In genomic region chr11:108061571-108062479, GRCm38 (mm10) we compare ENCODE assay signal across 13 mouse cellular contexts.
DNase-seq lines count a peak whose midpoint lies in the region; ATAC-seq and TF ChIP-seq lines count a peak whose summit lies in the region.
"Had no signal": no experiment of that assay in that cellular context is flagged by ENCODE, and none has a peak within 500 bp of the region (broad histone marks: within the 10 kb centered on the region; RNA-seq: fewer than 3 reads in every experiment).

No protein-coding gene starts in this region.

- no peak overlapping the region for H3K27ac ChIP-seq in heart, embryonic 11.5 days (ENCODE audit: low read depth, low read length)
- H3K27ac ChIP-seq in small intestine, adult 2 months (ENCODE audit: insufficient read depth, low read depth, low read length) = peak overlapping the region; percentile 4; the same call in 1 of the 2 replicates

- TF ChIP-seq CTCF in small intestine, adult 2 months (IDR thresholded peaks at IDR 0.05; ENCODE audit: extremely low read depth, insufficient read length, insufficient replicate concordance, low read depth, low read length) = no peak

- TF ChIP-seq POLR2A in small intestine, adult 2 months (IDR thresholded peaks at IDR 0.05; ENCODE audit: low read depth, low read length) = no peak

- no peaks in the 10 kb centered on the region for H3K4me1 ChIP-seq in heart, embryonic 11.5 days (ENCODE audit: control insufficient read depth, insufficient read depth, low read length)
- H3K4me1 ChIP-seq in small intestine, adult 2 months (ENCODE audit: control insufficient read depth, insufficient read depth, insufficient read length, low read length) = no peaks in the 10 kb centered on the region

- H3K9me3 ChIP-seq in heart, embryonic 11.5 days (replicated peaks; ENCODE audit: control insufficient read depth, low read length) = no peaks in the 10 kb centered on the region

- H3K4me3 ChIP-seq in heart, embryonic 11.5 days (ENCODE audit: low read depth, low read length) = no peak overlapping the region
- no peak overlapping the region for H3K4me3 ChIP-seq in small intestine, adult 2 months (ENCODE audit: low read depth, low read length)

- no peak overlapping the region for H3K4me2 ChIP-seq in heart, embryonic 11.5 days

- peak; percentile 97 for DNase-seq in heart, adult 11 months
- DNase-seq in right cerebral cortex, adult 18-20 months = peak; percentile 78
- no peak for DNase-seq in right cerebral cortex, postnatal 4 days
- peak; percentile 19 to 44 for DNase-seq in heart, postnatal 36 days
- DNase-seq in thymus, postnatal 36 days = no peak
- DNase-seq in cerebellum, postnatal 36 days = no peak
- DNase-seq: liver; midbrain, embryonic 14.5 days; thymus, adult 18-20 months had no signal

- 88% methylated on average over 17 of the region's 17 CpGs for WGBS in heart, embryonic 11.5 days (ENCODE audit: insufficient replicate concordance)
- WGBS in small intestine, adult 2 months = 91% methylated on average over 17 of the region's 17 CpGs

- intact Hi-C loops in heart, postnatal 36 days (cut with DNase I) = no loop called here

- no peaks in the 10 kb centered on the region for H3K36me3 ChIP-seq in heart, embryonic 11.5 days (ENCODE audit: control insufficient read depth, insufficient read depth, low read length)
- peaks cover 8% of the 10 kb centered on the region for H3K36me3 ChIP-seq in small intestine, adult 2 months (ENCODE audit: control insufficient read depth, insufficient read depth, low read length)

- H3K9ac ChIP-seq in heart, embryonic 11.5 days (ENCODE audit: low read depth, low read length) = no peak overlapping the region

- no peak for ATAC-seq in heart, embryonic 11.5 days (replicated peaks; ENCODE audit: insufficient number of reproducible peaks, low FRiP score, low TSS enrichment)
- ATAC-seq: hindbrain, embryonic 16.5 days had no signal

- H3K27me3 ChIP-seq in heart, embryonic 11.5 days (ENCODE audit: control insufficient read depth, insufficient read depth, low read length) = no peaks in the 10 kb centered on the region
- no peaks in the 10 kb centered on the region for H3K27me3 ChIP-seq in small intestine, adult 2 months (ENCODE audit: control insufficient read depth, insufficient read depth, low read length)
- H3K27me3 ChIP-seq: CH12.LX had no signal

Comparison
In these comparisons a context has a peak if more than half of its experiments do, and no peak if none do; other contexts are left out.
1. DNase-seq: peak in heart, adult 11 months (single experiment), right cerebral cortex, adult 18-20 months (single experiment) and heart, postnatal 36 days (2 of 2); none in right cerebral cortex, postnatal 4 days (single experiment), thymus, postnatal 36 days (0 of 2) and cerebellum, postnatal 36 days (0 of 2).